Mouse (Mus musculus) testis, adult 2 months (tissue): ENCODE measurements around the gene Sod1. TPM values are rescaled to one million over a fixed set of nuclear protein-coding genes. Genes with fewer than 3 reads are reported as not detected.

ENCODE experiments used
- H3K27ac ChIP-seq: fragments of 200-500 bp; 2 replicates; pipeline ENCODE4 v1.5.1; 2012; ENCODE audit warnings: low read depth, low read length; ENCODE audit not compliant: control insufficient read depth, insufficient read depth
- H3K27me3 ChIP-seq: fragments of 200-500 bp; 2 replicates; pipeline ENCODE4 v1.6.1; 2012; ENCODE audit warnings: mild to moderate bottlenecking, low read length, moderate library complexity; ENCODE audit not compliant: control insufficient read depth, insufficient read depth
- H3K36me3 ChIP-seq: fragments of 200-500 bp; 2 replicates; pipeline ENCODE4 v1.6.1; 2012; ENCODE audit warnings: mild to moderate bottlenecking, low read length; ENCODE audit not compliant: control insufficient read depth, insufficient read depth
- H3K4me1 ChIP-seq: fragments of 200-500 bp; 2 replicates; pipeline ENCODE4 v1.6.1; 2012; ENCODE audit warnings: low read length; ENCODE audit not compliant: control insufficient read depth, insufficient read depth
- H3K4me3 ChIP-seq: fragments of 200-500 bp; 2 replicates; pipeline ENCODE4 v1.5.1; 2012; ENCODE audit warnings: low read depth, mild to moderate bottlenecking, low read length, moderate library complexity, mixed read lengths; ENCODE audit not compliant: control insufficient read depth
- CTCF ChIP-seq: fragments of 200-500 bp; IDR thresholded peaks from 2 replicates; pipeline ENCODE4 v1.5.1; 2012; ENCODE audit warnings: low read depth, mild to moderate bottlenecking, inconsistent platforms, low read length, moderate library complexity; ENCODE audit not compliant: control insufficient read depth, insufficient read depth, insufficient replicate concordance
- POLR2A ChIP-seq: fragments of 200-500 bp; IDR thresholded peaks from 2 replicates; pipeline ENCODE4 v1.6.1; 2012; ENCODE audit warnings: low read depth, mild to moderate bottlenecking, inconsistent platforms, low read length, moderate library complexity; ENCODE audit not compliant: control insufficient read depth
- polyA plus RNA-seq: library from polyadenylated mRNA; depleted of rRNA; stranded (reverse); fragments of >200 nt; gene quantifications from 2 replicates; pipeline ENCODE4 v1.2.3, GENCODE M21; 2012; rRNA removed

Sod1 gene
- polyA plus RNA-seq, 1 experiment = 434 TPM

GRCm38 (mm10) chr16:90258950-90259349, 38.4 kb downstream of the Sod1 start:
- Histone ChIP-seq H3K4me3 (no peak overlapping the region), H3K27me3 (no peaks in the 10 kb centered on the region), H3K4me1 (no peaks in the 10 kb centered on the region), H3K36me3 (peaks cover 2% of the 10 kb centered on the region), H3K27ac (no peak overlapping the region)
- TF ChIP-seq POLR2A (no peak), CTCF (no peak)

DNA sequence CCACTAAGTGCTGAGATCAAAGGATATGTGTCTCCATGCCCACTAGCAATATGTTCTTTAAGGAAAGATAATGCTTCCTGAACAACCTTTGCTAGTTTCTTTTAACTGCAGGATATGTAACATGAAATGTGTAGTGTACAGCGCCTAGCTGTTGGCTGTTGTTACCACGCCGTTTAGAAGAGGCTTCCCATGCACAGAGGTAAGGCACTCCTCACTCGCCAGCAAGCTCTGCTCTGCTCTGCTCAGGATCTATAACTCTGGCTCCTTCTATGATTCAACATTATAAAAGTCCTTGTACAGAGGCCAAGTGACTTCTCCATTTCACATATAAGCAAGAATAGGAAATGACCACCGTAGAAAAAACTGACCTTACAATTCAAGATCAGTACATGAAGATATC, 39.1 kb downstream of the Sod1 start:
- Histone ChIP-seq H3K36me3 (peaks cover 2% of the 10 kb centered on the region), H3K27ac (no peak overlapping the region), H3K4me3 (no peak overlapping the region), H3K4me1 (no peaks in the 10 kb centered on the region), H3K27me3 (no peaks in the 10 kb centered on the region)
- TF ChIP-seq POLR2A = no peak
- TF ChIP-seq CTCF = no peak

GRCm38 (mm10) chr16:90260097-90260496, 39.5 kb downstream of the Sod1 start:
- Histone ChIP-seq H3K27me3 (no peaks in the 10 kb centered on the region), H3K27ac (no peak overlapping the region), H3K4me1 (no peaks in the 10 kb centered on the region), H3K4me3 (no peak overlapping the region), H3K36me3 (peaks cover 2% of the 10 kb centered on the region)
- TF ChIP-seq POLR2A (no peak), CTCF (no peak)

DNA sequence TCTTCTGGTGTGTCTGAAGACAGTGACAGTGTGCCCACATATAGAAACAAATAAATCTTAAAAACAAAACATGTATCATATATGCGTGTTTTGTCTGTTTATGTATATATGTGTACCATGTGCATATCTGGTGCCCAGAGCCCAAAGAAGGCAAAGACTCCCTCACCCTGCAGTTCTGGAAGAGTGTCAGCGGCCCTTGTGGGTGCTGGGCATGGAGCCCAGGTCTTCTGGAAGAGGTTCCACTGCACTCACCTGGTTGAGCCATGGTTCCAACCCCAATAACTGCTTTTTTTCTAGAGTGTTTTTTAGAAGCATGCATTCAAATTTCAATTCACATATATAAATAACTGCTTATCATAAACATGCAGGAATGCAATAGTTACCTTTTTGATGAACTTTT, 41.2 kb downstream of the Sod1 start:
- Histone ChIP-seq H3K4me3 (no peak overlapping the region), H3K4me1 (no peaks in the 10 kb centered on the region), H3K36me3 (no peaks in the 10 kb centered on the region; the same call in 1 of the 2 replicates), H3K27ac (no peak overlapping the region), H3K27me3 (no peaks in the 10 kb centered on the region)
- no peak for TF ChIP-seq CTCF
- no peak for TF ChIP-seq POLR2A

- Histone ChIP-seq H3K4me3 (no peak overlapping the region), H3K27me3 (no peaks in the 10 kb centered on the region), H3K27ac (no peak overlapping the region), H3K36me3 (no peaks in the 10 kb centered on the region), H3K4me1 (no peaks in the 10 kb centered on the region; the same call in 1 of the 2 replicates)
- TF ChIP-seq POLR2A (no peak), CTCF (no peak)
These were observed 43.5 kb downstream of the Sod1 start for GRCm38 (mm10) chr16:90264021-90264420.

DNA sequence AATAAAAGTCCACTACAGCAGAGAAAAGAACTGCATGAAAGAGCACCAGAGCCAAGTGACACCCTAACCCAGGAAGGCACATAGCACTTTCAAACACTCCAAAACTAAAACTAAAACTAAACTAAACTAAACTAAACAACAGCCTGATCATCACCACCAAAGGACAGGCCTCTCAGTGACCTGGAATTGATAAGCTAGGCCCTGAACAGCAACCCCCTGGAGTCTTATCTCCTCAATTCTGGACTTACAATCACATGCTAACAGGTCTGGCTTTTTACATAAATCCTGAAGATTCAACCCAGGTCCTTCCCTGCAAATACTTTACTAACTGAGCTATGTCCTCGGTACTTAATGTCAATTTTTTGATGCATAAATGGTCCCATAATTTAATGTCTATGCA, 44.6 kb downstream of the Sod1 start:
- Histone ChIP-seq H3K27ac (no peak overlapping the region), H3K27me3 (no peaks in the 10 kb centered on the region), H3K36me3 (no peaks in the 10 kb centered on the region), H3K4me3 (no peak overlapping the region), H3K4me1 (no peaks in the 10 kb centered on the region; the same call in 1 of the 2 replicates)
- TF ChIP-seq CTCF (no peak), POLR2A (no peak)

GRCm38 (mm10) chr16:90266581-90266980, 46.0 kb downstream of the Sod1 start:
- no peak overlapping the region for H3K4me3 ChIP-seq
- no peak for TF ChIP-seq POLR2A
- TF ChIP-seq CTCF = no peak
- no peaks in the 10 kb centered on the region for H3K36me3 ChIP-seq
- no peak overlapping the region for H3K27ac ChIP-seq
- H3K27me3 ChIP-seq = no peaks in the 10 kb centered on the region
- H3K4me1 ChIP-seq = no peaks in the 10 kb centered on the region; the same call in 1 of the 2 replicates

- peaks cover 2% of the 10 kb centered on the region; the same call in 1 of the 2 replicates for H3K4me1 ChIP-seq
- TF ChIP-seq POLR2A = no peak
- TF ChIP-seq CTCF = no peak
- H3K27me3 ChIP-seq = no peaks in the 10 kb centered on the region
- no peak overlapping the region for H3K27ac ChIP-seq
- H3K4me3 ChIP-seq = no peak overlapping the region
- no peaks in the 10 kb centered on the region for H3K36me3 ChIP-seq
These were observed 55.0 kb downstream of the Sod1 start for GRCm38 (mm10) chr16:90275521-90275920.

Other genes starting within 250 kb of the Sod1 start
- 6.6 and 9.6 TPM in 2 replicates for gene Tiam1, start 77.0 kb upstream of the Sod1 start, polyA plus RNA-seq
- 67.0 and 71.2 TPM in 2 replicates for gene Scaf4, start 63.7 kb downstream of the Sod1 start, polyA plus RNA-seq
- gene Hunk, start 165.3 kb downstream of the Sod1 start, polyA plus RNA-seq = 5.0 and 5.7 TPM in 2 replicates